Mouse (Mus musculus) retina, postnatal 7 days (tissue): ENCODE data around the gene Ak4.
A peak's percentile ranks its signal among the peaks of the same experiment; 100 is the strongest.
"Not testable (repeated sequence)": the region's sequence is repeated elsewhere in the genome, so short reads cannot be mapped to it uniquely, and the experiment has no call there.

Source experiments
- DNase-seq: peaks from one replicate; pipeline ENCODE4 v3.0.0-alpha.2; 2012; ENCODE audit warnings: low read depth, low spot score

The Ak4 gene

GRCm38 (mm10) chr4:101423571-101423970 is 4.5 kb downstream of the Ak4 start:
- DNase-seq = no peak

DNA sequence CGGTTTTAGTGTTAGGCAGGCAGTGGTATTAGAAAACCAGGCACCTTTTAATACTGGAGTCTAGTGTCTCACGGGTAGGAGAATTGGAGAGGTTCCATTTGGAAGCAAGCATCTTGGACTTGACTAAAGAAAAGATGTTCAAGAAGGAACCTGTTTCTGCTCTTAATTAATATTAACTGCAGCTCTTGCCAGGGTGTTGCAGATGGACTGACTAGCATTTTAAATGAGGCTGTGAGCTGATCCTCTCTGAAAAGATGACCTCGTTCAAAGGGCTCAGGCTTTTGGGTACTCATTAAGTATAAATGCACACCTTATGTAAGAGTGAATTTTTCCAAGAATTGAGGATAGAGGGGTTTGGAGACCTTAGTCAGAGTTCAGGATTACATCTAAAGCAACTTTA is 5.4 kb downstream of the Ak4 start:
- DNase-seq = no peak

- no peak for DNase-seq
Measured at GRCm38 (mm10) chr4:101425119-101425518, 6.0 kb downstream of the Ak4 start.

GRCm38 (mm10) chr4:101425666-101426065 is 6.6 kb downstream of the Ak4 start:
- no peak for DNase-seq

GRCm38 (mm10) chr4:101426566-101426965 is 7.5 kb downstream of the Ak4 start:
- DNase-seq = no peak

- DNase-seq = no peak
Measured at GRCm38 (mm10) chr4:101427886-101428680, 9.0 kb downstream of the Ak4 start.

- DNase-seq = no peak
Measured at GRCm38 (mm10) chr4:101429073-101429472, 10.0 kb downstream of the Ak4 start.

- no peak for DNase-seq
Measured at GRCm38 (mm10) chr4:101430000-101430399, 10.9 kb downstream of the Ak4 start.

- no peak for DNase-seq
Measured at GRCm38 (mm10) chr4:101436761-101437512, 17.9 kb downstream of the Ak4 start.

DNA sequence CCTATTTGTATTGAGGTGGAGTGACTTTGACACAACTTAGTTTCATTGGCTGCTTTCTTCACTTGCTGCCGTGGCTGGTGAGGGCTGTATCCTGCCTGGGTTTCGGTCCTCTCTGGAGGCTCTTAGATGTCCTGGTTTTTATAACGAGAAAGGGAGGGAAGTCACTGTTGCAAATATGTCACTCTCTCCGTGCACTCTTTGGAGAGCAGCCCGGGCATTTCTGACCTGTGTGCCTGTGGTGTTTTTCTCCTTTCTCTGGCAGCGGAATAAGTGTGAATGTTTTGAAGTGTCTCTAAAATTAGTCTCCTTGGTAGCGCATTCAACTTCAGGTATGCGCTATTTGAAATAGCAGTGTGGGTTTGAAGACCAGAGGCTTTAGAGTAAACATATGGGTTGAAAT is 19.2 kb downstream of the Ak4 start:
- no peak for DNase-seq

GRCm38 (mm10) chr4:101439738-101440389 is 20.8 kb downstream of the Ak4 start:
- no peak for DNase-seq

DNA sequence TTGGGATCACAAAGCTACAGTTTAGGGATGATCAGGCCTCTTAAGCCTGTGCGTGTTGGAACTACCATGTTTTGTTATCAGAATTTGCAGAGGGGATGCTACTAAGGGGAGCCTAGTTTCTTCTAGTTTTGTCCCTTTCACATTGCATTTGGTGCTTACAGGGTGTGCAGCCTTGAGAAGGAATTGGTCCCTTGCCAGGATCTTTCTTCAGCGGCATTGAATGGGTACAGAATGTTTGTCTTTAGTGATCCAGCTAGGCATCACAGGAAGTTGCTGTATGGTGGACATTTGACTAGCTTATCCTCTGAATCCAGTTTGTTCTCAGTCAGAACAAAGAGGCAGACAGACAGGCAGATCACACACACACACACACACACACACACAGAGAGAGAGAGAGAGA is 23.7 kb downstream of the Ak4 start:
- DNase-seq = no peak

- no peak for DNase-seq
Measured at GRCm38 (mm10) chr4:101443419-101443991, 24.4 kb downstream of the Ak4 start.

DNA sequence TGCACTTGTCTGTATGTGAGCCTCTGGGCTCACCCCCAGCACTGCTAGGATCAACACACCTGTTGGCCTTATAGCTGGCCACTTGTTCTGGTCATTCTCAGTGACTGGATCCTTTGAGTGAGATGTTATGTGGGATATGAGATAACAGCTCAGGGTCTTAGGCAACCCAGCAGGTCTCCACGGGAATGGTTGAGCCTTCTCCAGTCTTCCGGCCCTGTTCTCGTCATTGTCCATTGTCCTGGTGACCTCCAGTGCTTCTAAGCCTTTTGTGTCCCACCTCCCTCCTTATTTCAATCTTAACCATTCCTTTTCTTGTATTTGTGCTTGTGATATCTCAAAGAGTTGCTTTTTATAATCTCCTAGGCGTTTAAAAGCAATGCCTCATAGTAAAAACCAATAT is 26.6 kb downstream of the Ak4 start:
- no peak for DNase-seq

- DNase-seq = not testable (repeated sequence)
Measured at GRCm38 (mm10) chr4:101446606-101447005, 27.5 kb downstream of the Ak4 start.

- DNase-seq = no peak
Measured at GRCm38 (mm10) chr4:101448701-101449100, 29.6 kb downstream of the Ak4 start.

GRCm38 (mm10) chr4:101449344-101449743 is 30.3 kb downstream of the Ak4 start:
- no peak for DNase-seq

DNA sequence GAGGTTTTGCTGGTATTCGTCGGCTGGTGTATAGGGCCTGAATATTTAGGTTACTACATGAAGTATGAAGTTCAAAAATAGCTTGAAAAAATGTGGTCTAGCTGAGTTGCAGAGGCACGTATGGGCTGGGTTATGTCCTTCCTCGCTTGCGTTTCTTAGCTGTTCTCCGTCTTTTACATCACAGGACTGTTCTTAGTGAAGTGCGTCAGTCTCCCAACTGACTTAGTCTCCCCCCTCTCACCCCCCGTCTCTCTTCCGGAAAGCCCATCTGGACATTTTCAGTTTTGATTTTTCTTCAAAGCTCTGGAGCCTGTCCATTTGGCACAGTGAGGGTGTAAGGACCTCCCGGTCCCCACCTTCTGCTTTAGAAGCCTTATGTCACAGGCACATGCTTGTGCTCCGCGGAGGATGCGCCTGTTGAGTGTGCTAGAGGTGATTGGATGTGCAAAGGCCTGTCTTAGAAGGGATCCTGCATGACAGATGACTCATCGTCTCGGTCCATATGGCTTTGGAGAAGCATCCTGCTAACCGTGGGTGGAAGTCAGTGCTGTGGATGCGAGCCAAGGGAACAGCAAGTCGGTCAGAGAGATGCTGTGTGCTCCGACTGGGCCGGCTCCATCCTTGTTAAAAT is 31.2 kb downstream of the Ak4 start:
- DNase-seq = no peak

GRCm38 (mm10) chr4:101451089-101451488 is 32.0 kb downstream of the Ak4 start:
- DNase-seq = no peak

GRCm38 (mm10) chr4:101452829-101453228 is 33.8 kb downstream of the Ak4 start:
- no peak for DNase-seq

DNA sequence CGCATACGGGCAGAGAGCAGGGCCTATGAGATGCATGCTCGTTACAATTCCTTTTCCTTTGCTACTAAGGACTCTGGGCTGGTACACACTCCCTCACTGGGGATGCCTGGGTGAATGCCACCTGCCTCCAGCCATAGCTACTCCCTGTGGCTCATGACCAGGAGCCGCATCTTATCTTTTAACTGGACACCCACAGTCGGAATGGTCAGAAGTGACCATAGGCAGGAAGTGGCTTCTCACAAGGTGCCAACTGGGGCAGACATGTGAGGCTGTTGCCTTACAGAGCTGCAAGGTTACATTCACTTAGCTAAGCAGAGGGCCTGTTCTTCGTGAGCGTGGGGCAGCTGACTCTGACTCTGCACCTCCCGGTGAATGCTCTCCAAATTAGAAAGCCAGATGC is 38.1 kb downstream of the Ak4 start:
- DNase-seq = no peak

DNA sequence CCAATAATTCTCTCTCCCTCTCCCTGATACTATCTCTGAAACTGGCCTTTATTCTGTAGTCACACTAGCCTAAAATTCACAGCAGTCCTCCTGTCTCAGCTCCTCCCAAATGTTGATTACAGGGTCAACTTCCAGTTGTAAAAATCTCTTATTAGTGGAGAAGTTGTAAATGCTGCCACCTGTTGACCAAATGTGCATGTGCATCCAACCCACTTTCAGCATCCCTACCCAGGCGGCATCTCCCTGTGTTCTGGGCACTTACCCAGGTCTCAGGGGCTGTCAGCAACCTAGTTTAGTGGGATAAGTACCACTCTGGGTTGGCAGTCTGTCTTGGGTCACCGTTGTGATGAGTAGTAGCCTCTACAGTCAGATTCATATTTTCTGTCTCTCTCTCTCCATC is 39.3 kb downstream of the Ak4 start:
- DNase-seq = peak; percentile 17
